Mouse (Mus musculus) erythroblast, embryonic 14.5 days (primary cell): ENCODE data around the gene Spag16.

Source experiments
- GATA1 ChIP-seq: IDR thresholded peaks from 2 replicates; pipeline ENCODE4 v1.6.1; 2012; ENCODE audit warnings: low read length, inconsistent platforms, mixed read lengths
- TAL1 ChIP-seq: IDR thresholded peaks from 3 replicates; pipeline ENCODE4 v1.6.1; 2012; ENCODE audit warnings: low read length, inconsistent platforms, mixed read lengths

DNA sequence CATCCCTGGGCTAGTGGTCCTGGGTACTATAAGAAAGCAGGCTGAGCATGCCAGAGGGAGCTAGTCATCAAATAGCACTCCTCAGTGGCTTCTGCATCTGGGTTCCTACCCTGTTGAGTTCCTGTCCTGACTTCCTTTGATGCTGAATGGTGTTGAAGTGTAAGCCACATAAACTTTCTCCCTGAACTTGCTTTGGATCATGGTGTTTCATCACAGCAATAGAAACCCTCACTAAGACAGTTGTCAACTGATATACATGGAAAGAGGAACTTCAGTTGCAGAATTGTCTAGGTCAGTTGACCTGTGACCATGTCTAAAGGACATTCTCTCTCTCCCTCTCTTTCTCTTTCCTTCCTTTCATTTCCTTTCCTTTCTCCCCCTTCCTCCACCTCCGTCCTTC is 3.8 kb downstream of the Spag16 start:
- TF ChIP-seq GATA1: no peak
- no peak for TF ChIP-seq TAL1
